Mouse (Mus musculus): ENCODE results near the gene Foxa3.

DNA sequence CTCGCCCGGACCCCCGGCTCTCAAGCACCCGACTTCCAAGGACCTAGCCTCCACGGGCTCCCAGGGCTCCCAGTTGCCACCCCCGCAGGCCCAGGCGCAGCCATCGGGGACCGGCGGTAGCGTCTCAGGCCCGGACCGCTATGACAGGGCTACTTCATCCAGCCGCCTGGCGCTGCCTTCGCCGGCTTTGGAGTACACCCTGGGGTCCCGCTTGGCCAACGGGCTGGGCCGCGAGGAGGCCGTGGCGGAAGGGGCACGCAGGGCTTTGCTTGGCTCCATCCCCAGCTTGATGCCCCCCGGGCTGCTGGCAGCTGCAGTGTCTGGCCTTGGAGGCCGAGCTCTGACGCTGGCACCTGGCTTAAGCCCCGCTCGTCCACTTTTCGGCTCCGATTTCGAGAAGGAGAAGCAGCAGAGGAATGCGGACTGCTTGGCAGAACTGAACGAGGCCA lies 18.7 kb downstream of the Foxa3 start:
- TF ChIP-seq RCOR1 (IDR thresholded peaks at IDR 0.05; ENCODE audit: low read depth, low read length) = no peak
- TF ChIP-seq CTCF (IDR thresholded peaks at IDR 0.05 in 2 of 3, conservative IDR thresholded peaks at IDR 0.05 in 1 of 3; ENCODE audit: control insufficient read depth in 1 of 3, insufficient read depth in 1 of 3, low read depth in 2 of 3, low read length in 3 of 3, poor library complexity in 1 of 3, severe bottlenecking in 1 of 3) = no peak
- no peak for TF ChIP-seq USF2 (IDR thresholded peaks at IDR 0.05; ENCODE audit: borderline replicate concordance in 1 of 2, insufficient read depth in 1 of 2, low read depth in 1 of 2, low read length in 2 of 2)
- no peak for TF ChIP-seq HCFC1 (IDR thresholded peaks at IDR 0.05; ENCODE audit: low read depth, low read length)
- no peak for TF ChIP-seq MYC (IDR thresholded peaks at IDR 0.05; ENCODE audit: low read depth, low read length)
- TF ChIP-seq ZNF384 (IDR thresholded peaks at IDR 0.05; ENCODE audit: low read depth, low read length) = no peak
- TF ChIP-seq UBTF (IDR thresholded peaks at IDR 0.05; ENCODE audit: borderline replicate concordance, insufficient read depth, low read depth, low read length) = no peak
- no peak for TF ChIP-seq EP300 (IDR thresholded peaks at IDR 0.05; ENCODE audit: low read depth in 1 of 2, low read length in 2 of 2)
- no peak for TF ChIP-seq CHD2 (IDR thresholded peaks at IDR 0.05; ENCODE audit: low read length)
- no peak for TF ChIP-seq TCF12 (IDR thresholded peaks at IDR 0.05; ENCODE audit: low read depth, low read length)
- no peak for TF ChIP-seq POLR2A (IDR thresholded peaks at IDR 0.05; ENCODE audit: control insufficient read depth in 1 of 2, insufficient read depth in 1 of 2, low read depth in 1 of 2, low read length in 2 of 2, poor library complexity in 1 of 2)
- TF ChIP-seq USF1 (IDR thresholded peaks at IDR 0.05; ENCODE audit: low read depth, low read length) = no peak
- no peak for TF ChIP-seq KAT2A (conservative IDR thresholded peaks at IDR 0.05; ENCODE audit: low read depth, low read length)

All from MEL (cell line).